Mouse (Mus musculus) layer of hippocampus, adult 2 months (tissue): Measurements from ENCODE around the gene Serpinb6b. TPM values are rescaled to one million over a fixed set of nuclear protein-coding genes. Genes with fewer than 3 reads are reported as not detected.
A peak's percentile ranks its signal among the peaks of the same experiment; 100 is the strongest.
"Not testable (repeated sequence)": the region's sequence is repeated elsewhere in the genome, so short reads cannot be mapped to it uniquely, and the experiment has no call there.

Source experiments
- DNase-seq, 2 experiments: peaks; one replicate each; pipeline ENCODE4 v3.0.0; 2022; ENCODE audit warnings: low spot score in 2 of 2
- H3K27ac ChIP-seq: fragments of 200-600 bp; 2 replicates; pipeline ENCODE4 v1.8.1; 2022
- H3K4me3 ChIP-seq: fragments of 200-600 bp; 2 replicates; pipeline ENCODE4 v1.8.1; 2022; ENCODE audit warnings: mild to moderate bottlenecking
- CTCF ChIP-seq: fragments of 200-600 bp; conservative IDR thresholded peaks from 2 replicates; pipeline ENCODE4 v1.8.1; 2022; ENCODE audit warnings: antibody characterized with exemption, mild to moderate bottlenecking, moderate library complexity
- long read RNA-seq, 2 experiments: library from polyadenylated mRNA; stranded (forward); transcript quantifications; one replicate each; pipeline ENCODE4 v2.0.0; 2021; ENCODE audit warnings: borderline mapping rate in 2 of 2
- total RNA-seq, 2 experiments: library from RNA; stranded (reverse); gene quantifications; 2 replicates each; pipeline ENCODE4 v1.2.3; 2021

The Serpinb6b gene
- total RNA-seq: 1 to 10 TPM in 1 of 2 experiments, under 1 TPM in 1; 0.97 to 1.0 TPM
- long read RNA-seq, experiment 1, partial matches to known transcripts: 0 of 1 reads
- long read RNA-seq, experiment 1, other reads (novel, unspliced or antisense): 0 of 1 reads
- long read RNA-seq, experiment 2, partial matches to known transcripts: 1 of 1 reads
- long read RNA-seq, experiment 2, other reads (novel, unspliced or antisense): 0 of 1 reads

DNA sequence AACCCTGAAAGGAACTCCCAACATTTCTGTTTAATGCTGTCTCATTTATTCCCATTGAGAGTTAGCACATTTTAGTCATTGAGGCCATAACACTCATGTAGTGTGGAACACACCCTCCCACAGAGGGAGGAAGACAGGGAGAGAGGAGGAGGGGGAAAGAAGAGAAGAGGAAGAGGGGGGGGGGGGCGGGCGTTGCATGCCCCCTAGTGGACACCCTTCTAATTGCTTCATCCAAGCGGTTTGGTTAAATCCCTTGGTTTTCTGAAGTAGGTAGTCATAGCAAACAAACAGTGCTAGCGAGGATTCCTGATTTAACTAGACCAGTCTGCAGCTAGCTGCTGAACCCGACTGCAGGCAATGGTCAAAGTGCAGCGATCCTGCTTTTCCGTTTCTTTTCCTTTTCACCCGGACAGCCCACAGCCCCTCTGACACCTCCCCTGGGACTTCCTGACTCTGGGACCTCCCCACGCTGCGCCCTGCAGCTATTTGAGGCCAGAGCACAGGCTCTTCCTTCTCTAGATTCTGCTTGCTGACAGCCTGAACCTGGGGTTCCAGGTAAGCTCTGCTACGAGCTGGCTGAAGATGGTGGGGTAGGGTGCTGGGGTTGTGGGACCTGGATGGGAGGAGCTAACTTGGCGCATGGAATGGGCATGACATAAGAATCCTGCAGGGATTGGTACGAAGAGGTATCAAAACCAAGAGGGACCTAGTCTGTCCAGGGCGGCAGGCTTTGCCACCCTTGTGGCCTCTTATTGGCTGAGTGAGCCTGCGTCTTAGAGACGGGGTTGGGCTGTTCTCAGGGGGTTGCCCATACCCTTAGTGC lies at the start of gene Serpinb6b:
Serpinb6b (plus strand) TSS at position 221 of the 823 bp plus-strand sequence.
- Histone ChIP-seq H3K27ac (peak within 1 kb of the TSS; percentile 43; the same call in 1 of the 2 replicates), H3K4me3 (peak within 1 kb of the TSS; percentile 42)
- DNase-seq: no peak
- TF ChIP-seq CTCF: peak; percentile 87

DNA sequence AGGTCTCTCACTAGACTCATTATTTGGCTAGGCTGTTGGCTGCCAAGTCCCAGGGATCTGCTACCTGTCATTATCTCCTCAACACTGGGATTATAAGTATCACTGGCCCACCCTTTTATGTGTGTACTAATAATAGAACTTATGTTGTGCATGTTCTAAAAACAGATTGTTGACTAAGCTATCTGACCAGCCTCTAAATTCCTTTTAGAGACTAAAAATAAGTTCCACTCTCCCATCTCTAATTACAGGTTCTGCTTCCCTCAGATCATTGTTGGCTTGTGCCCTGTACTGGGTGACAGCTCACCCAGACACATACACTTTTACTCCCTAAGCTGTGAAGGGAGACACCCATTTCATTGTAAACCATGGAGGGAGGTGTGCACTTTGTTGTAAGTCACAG lies 42.4 kb upstream of the Serpinb6b start:
- DNase-seq: no peak
- TF ChIP-seq CTCF: no peak
- no peak overlapping the region for H3K27ac ChIP-seq
- no peak overlapping the region for H3K4me3 ChIP-seq

- DNase-seq: no peak
- no peak for TF ChIP-seq CTCF
- H3K4me3 ChIP-seq: no peak overlapping the region
- H3K27ac ChIP-seq: no peak overlapping the region
Measured at GRCm38 (mm10) chr13:32924578-32925360, 40.2 kb upstream of the Serpinb6b start.

DNA sequence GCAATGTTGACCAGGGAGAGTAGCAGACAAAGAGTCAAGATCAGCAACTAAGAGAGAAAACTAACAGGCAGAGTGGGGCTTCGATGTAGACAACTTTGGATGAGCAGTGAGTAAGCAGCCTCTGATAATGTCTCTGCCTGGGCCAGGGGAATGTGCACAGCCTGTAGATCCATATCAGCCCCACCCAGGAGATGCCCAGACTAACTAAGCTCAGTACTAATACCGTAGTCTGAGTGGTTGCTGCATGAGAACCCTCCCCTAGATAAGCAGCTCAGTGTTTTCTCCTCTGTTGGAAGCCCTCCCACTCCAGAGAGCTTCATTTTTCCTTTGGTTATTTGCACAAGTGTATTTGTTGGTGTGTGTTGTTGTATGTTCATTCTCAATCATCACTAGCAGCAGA lies 38.3 kb upstream of the Serpinb6b start:
- H3K27ac ChIP-seq: no peak overlapping the region
- TF ChIP-seq CTCF: no peak
- DNase-seq: no peak
- H3K4me3 ChIP-seq: no peak overlapping the region

DNA sequence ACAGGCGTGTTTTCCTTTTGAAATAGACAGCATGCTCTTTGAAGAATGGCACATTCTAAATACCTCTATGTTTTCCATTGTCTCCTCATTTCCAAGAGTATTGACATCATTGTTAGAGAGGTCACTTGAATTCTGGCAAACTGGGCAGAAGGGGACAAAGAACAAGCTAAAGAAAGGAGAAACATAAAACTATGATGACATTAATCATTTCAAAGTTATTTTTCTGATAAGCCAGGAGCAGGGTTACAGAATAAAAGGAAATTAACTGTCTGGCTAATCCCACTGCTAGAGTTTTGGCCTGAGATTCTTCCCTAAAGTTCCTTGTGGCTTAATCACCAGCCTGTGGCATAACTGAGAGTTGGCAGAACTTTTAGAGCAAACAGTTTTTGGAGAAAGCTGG lies 37.8 kb upstream of the Serpinb6b start:
- no peak for DNase-seq
- Histone ChIP-seq H3K27ac (no peak overlapping the region), H3K4me3 (no peak overlapping the region)
- no peak for TF ChIP-seq CTCF

- DNase-seq: no peak
- TF ChIP-seq CTCF: no peak
- no peak overlapping the region for H3K27ac ChIP-seq
- no peak overlapping the region for H3K4me3 ChIP-seq
Measured at GRCm38 (mm10) chr13:32929107-32929750, 35.8 kb upstream of the Serpinb6b start.

GRCm38 (mm10) chr13:32934706-32935381 lies 30.2 kb upstream of the Serpinb6b start:
- no peak for TF ChIP-seq CTCF
- Histone ChIP-seq H3K4me3 (no peak overlapping the region), H3K27ac (no peak overlapping the region)
- no peak for DNase-seq

DNA sequence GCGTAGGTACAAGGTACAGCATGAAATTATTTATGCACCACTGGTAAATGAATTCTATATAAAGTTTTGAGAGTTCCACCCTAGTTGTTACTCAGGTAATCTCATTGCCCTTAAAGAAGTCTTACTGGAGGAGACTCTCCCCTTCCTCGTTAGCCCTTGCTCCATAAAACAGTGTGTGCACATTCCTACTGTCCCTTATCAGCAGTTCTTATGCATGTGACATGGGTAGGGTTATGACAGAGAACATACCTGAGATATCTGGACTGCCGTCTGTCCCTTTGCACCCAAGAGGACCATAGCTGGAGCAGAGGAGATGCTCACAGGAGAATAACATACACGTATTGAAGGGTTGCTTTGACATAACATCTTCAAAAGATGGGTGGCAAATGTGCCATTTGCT lies 26.7 kb upstream of the Serpinb6b start:
- not testable (repeated sequence) for H3K27ac ChIP-seq, DNase-seq, H3K4me3 ChIP-seq

- DNase-seq, H3K27ac ChIP-seq, H3K4me3 ChIP-seq: not testable (repeated sequence)
Measured at GRCm38 (mm10) chr13:32939191-32939590, 25.8 kb upstream of the Serpinb6b start.

- H3K4me3 ChIP-seq: no peak overlapping the region
- H3K27ac ChIP-seq: no peak overlapping the region
- no peak for DNase-seq
- TF ChIP-seq CTCF: no peak
Measured at GRCm38 (mm10) chr13:32956537-32956936, 8.5 kb upstream of the Serpinb6b start.

GRCm38 (mm10) chr13:32957917-32958316 lies 7.1 kb upstream of the Serpinb6b start:
- no peak overlapping the region for H3K27ac ChIP-seq
- TF ChIP-seq CTCF: no peak
- no peak for DNase-seq
- H3K4me3 ChIP-seq: no peak overlapping the region

DNA sequence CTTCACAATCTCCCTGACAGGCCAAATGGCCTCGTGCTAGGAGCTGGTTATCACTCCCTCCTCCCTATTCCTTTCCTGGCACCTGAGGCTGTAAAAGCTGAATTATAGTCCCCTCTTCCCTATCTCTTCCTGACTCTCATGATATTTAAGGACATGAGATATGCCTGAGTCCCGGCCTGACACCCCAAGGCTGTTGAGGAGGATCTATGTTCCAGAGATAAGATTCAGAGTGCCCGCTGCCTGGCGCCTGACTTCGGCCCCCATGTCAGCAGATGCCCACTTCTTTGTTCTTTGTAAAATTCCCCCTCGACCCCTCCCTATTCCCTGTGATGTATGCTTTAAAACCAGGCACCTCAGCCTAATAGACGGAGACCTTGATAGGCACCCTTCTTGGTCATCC lies 6.5 kb upstream of the Serpinb6b start:
- H3K4me3 ChIP-seq, H3K27ac ChIP-seq, DNase-seq: not testable (repeated sequence)
